Mouse (Mus musculus): ENCODE results near the gene Aldh1l1. TPM values are rescaled to one million over a fixed set of nuclear protein-coding genes. Genes with fewer than 3 reads are reported as not detected.

The Aldh1l1 gene
- polyA plus RNA-seq, 1 experiment from 2014 or later = 1.2 TPM

DNA sequence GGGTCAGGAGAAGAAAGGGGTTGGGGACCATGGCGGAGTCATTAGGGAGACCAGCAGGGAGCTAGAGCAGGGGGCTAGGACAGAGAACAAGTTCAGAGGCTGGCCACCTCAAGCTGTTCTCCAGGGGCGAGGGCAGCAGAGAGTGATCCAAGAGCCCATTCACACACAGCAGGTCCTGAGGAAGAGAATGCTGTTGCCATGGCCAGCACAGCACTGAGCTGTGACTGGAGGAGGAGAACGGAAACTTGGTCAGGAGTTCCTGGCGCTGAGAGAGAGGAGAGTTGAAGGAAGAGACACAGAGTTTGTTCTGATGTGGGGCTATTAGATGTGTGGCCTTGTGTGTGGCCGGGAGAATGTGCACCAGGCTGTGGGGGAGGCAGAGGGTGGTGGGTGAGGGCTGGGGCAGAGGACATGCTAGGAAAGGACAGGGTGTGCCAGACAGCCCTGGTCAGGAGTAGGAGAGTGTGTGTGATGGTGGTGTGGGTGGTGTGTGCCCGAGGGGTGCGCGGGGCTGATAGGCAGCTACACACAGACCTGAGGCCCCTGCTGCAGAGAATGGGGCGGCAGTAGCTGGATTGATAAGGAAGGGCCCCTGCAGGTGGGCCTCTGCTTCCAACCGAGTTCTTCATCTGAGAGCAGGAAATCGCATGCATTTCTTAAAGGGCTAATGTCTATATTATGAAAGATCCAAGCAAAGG, 136.7 kb downstream of the Aldh1l1 start:
- Histone ChIP-seq H3K4me2 (ENCODE audit: low read depth, low read length) (no peak overlapping the region), H3K36me3 (replicated peaks; ENCODE audit: control insufficient read depth, insufficient read depth, low read depth, low read length) (no peaks in the 10 kb centered on the region), H3K27me3 (ENCODE audit: control insufficient read depth, insufficient read depth, low read length) (no peaks in the 10 kb centered on the region), H3K4me3 (ENCODE audit: low read depth, low read length) (no peak overlapping the region), H3K27ac (replicated peaks; ENCODE audit: low read depth, low read length) (peak overlapping the region; percentile 28; the same call in 1 of the 2 replicates), H3K4me1 (ENCODE audit: control insufficient read depth, insufficient read depth, low read length) (no peaks in the 10 kb centered on the region; the same call in 1 of the 2 replicates), H3K9me3 (replicated peaks; ENCODE audit: control insufficient read depth, low read length) (no peaks in the 10 kb centered on the region), H3K9ac (replicated peaks; ENCODE audit: low read length) (no peak overlapping the region)
- no peak for DNase-seq (ENCODE audit: low spot score)
- 53% methylated on average over 11 of the region's 11 CpGs for WGBS
- ATAC-seq (replicated peaks; ENCODE audit: insufficient number of reproducible peaks, low FRiP score, low TSS enrichment, low read depth) = peak; percentile 54; the same call in 1 of the 2 replicates

DNA sequence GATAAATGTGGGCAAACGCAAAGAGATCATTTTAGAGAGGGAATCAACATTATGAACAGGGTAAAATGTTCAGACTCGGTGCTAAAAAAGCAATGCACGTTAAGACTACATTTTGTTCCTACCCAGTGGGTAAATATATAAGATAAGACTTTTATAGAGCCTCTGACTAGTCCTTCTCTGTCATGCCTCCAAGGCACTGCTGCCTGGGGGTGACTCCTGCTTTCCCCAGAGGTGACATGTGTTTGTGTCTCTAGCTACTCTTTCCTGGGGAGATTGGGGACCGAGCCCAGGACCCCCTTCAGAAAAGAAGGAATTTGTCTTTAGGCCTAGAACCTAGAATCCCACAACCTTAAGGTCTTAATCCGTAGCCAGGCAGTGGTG, 137.2 kb downstream of the Aldh1l1 start:
- H3K27me3 ChIP-seq (ENCODE audit: control insufficient read depth, insufficient read depth, low read length) = no peaks in the 10 kb centered on the region
- ATAC-seq (replicated peaks; ENCODE audit: insufficient number of reproducible peaks, low FRiP score, low TSS enrichment, low read depth) (no peak), DNase-seq (ENCODE audit: low spot score) (no peak)
- no peaks in the 10 kb centered on the region; the same call in 1 of the 2 replicates for H3K4me1 ChIP-seq (ENCODE audit: control insufficient read depth, insufficient read depth, low read length)
- 88% methylated on average over 5 of the region's 5 CpGs for WGBS
- no peak overlapping the region for H3K4me3 ChIP-seq (ENCODE audit: low read depth, low read length)
- H3K9ac ChIP-seq (replicated peaks; ENCODE audit: low read length) = no peak overlapping the region
- no peak overlapping the region for H3K4me2 ChIP-seq (ENCODE audit: low read depth, low read length)
- no peaks in the 10 kb centered on the region for H3K36me3 ChIP-seq (replicated peaks; ENCODE audit: control insufficient read depth, insufficient read depth, low read depth, low read length)
- H3K27ac ChIP-seq (replicated peaks; ENCODE audit: low read depth, low read length) = no peak overlapping the region
- no peaks in the 10 kb centered on the region for H3K9me3 ChIP-seq (replicated peaks; ENCODE audit: control insufficient read depth, low read length)

DNA sequence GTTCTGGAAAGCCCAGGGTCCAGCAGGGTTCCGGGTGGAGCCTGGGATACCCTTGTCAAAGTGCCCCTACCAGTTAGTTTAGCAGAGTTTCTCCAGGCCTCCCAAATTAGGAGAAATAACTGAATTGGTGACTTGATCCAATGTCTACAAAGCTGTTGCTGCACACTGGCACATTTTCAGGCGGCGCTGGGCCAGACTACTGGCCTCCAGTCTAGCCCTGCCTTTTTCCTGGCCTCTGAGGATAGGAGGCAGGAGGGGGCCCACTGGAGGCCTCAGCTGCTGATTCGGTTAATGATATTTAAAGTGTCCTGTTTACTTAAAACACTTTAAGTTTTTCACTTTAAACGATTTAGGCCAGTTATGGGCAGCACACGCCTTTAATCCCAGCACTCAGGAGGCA, 138.0 kb downstream of the Aldh1l1 start:
- no peak overlapping the region for H3K9ac ChIP-seq (replicated peaks; ENCODE audit: low read length)
- no peak overlapping the region for H3K27ac ChIP-seq (replicated peaks; ENCODE audit: low read depth, low read length)
- H3K36me3 ChIP-seq (replicated peaks; ENCODE audit: control insufficient read depth, insufficient read depth, low read depth, low read length) = no peaks in the 10 kb centered on the region
- H3K4me3 ChIP-seq (ENCODE audit: low read depth, low read length) = no peak overlapping the region
- no peaks in the 10 kb centered on the region for H3K27me3 ChIP-seq (ENCODE audit: control insufficient read depth, insufficient read depth, low read length)
- H3K9me3 ChIP-seq (replicated peaks; ENCODE audit: control insufficient read depth, low read length) = no peaks in the 10 kb centered on the region
- no peak for ATAC-seq (replicated peaks; ENCODE audit: insufficient number of reproducible peaks, low FRiP score, low TSS enrichment, low read depth)
- no peak for DNase-seq (ENCODE audit: low spot score)
- no peaks in the 10 kb centered on the region; the same call in 1 of the 2 replicates for H3K4me1 ChIP-seq (ENCODE audit: control insufficient read depth, insufficient read depth, low read length)
- WGBS = 92% methylated on average over 6 of the region's 6 CpGs
- no peak overlapping the region for H3K4me2 ChIP-seq (ENCODE audit: low read depth, low read length)

GRCm38 (mm10) chr6:90624733-90625132, 138.5 kb downstream of the Aldh1l1 start:
- Histone ChIP-seq H3K4me3 (ENCODE audit: low read depth, low read length) (no peak overlapping the region), H3K27me3 (ENCODE audit: control insufficient read depth, insufficient read depth, low read length) (no peaks in the 10 kb centered on the region), H3K9ac (replicated peaks; ENCODE audit: low read length) (no peak overlapping the region), H3K27ac (replicated peaks; ENCODE audit: low read depth, low read length) (no peak overlapping the region), H3K36me3 (replicated peaks; ENCODE audit: control insufficient read depth, insufficient read depth, low read depth, low read length) (no peaks in the 10 kb centered on the region), H3K4me2 (ENCODE audit: low read depth, low read length) (no peak overlapping the region), H3K4me1 (ENCODE audit: control insufficient read depth, insufficient read depth, low read length) (no peaks in the 10 kb centered on the region; the same call in 1 of the 2 replicates), H3K9me3 (replicated peaks; ENCODE audit: control insufficient read depth, low read length) (no peaks in the 10 kb centered on the region)
- WGBS = 75% methylated on average over 11 of the region's 11 CpGs
- ATAC-seq (replicated peaks; ENCODE audit: insufficient number of reproducible peaks, low FRiP score, low TSS enrichment, low read depth) (no peak), DNase-seq (ENCODE audit: low spot score) (no peak)

DNA sequence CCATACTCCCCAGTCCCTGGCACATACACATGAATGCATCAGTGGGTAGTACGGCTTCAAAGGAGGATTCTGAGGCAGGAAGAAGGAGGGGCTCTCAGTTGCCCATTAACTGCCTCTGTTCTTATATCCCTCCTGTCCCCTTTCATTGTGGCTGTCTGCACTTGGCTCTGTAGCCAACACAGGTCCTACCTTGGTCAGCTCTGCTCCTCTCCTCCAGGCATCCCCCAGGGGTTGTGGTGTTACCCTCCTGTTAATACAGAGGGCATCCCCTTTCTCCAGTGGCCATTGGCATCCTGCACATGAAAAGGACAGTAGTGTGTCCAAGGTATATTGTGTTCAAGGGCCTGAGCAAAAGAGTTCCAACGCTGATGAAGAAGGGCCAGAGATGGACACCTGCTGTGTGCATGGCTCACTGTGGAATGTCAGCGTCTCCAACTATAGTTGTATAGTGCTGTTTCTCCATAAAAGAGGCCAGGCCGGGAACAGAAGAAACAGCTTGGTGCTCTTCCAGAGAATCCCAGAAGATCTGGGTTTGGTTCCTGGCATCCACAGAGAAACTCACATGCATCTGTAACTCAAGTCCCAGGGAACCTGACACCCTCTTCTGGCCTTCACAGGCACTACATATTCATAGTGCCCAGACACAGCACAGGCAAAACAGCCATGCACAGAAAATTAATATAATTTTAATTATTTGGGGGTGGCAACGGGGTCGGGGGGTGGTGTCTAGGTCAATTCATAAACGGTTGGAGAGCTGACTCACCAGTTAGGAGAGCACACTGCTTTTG, 139.2 kb downstream of the Aldh1l1 start:
- DNase-seq (ENCODE audit: low spot score) (no peak), ATAC-seq (replicated peaks; ENCODE audit: insufficient number of reproducible peaks, low FRiP score, low TSS enrichment, low read depth) (no peak)
- H3K4me1 ChIP-seq (ENCODE audit: control insufficient read depth, insufficient read depth, low read length) = no peaks in the 10 kb centered on the region; the same call in 1 of the 2 replicates
- no peaks in the 10 kb centered on the region for H3K9me3 ChIP-seq (replicated peaks; ENCODE audit: control insufficient read depth, low read length)
- H3K27ac ChIP-seq (replicated peaks; ENCODE audit: low read depth, low read length) = no peak overlapping the region
- 76% methylated on average over 7 of the region's 7 CpGs for WGBS
- no peaks in the 10 kb centered on the region for H3K27me3 ChIP-seq (ENCODE audit: control insufficient read depth, insufficient read depth, low read length)
- no peak overlapping the region for H3K9ac ChIP-seq (replicated peaks; ENCODE audit: low read length)
- no peak overlapping the region for H3K4me2 ChIP-seq (ENCODE audit: low read depth, low read length)
- H3K4me3 ChIP-seq (ENCODE audit: low read depth, low read length) = no peak overlapping the region
- H3K36me3 ChIP-seq (replicated peaks; ENCODE audit: control insufficient read depth, insufficient read depth, low read depth, low read length) = no peaks in the 10 kb centered on the region

DNA sequence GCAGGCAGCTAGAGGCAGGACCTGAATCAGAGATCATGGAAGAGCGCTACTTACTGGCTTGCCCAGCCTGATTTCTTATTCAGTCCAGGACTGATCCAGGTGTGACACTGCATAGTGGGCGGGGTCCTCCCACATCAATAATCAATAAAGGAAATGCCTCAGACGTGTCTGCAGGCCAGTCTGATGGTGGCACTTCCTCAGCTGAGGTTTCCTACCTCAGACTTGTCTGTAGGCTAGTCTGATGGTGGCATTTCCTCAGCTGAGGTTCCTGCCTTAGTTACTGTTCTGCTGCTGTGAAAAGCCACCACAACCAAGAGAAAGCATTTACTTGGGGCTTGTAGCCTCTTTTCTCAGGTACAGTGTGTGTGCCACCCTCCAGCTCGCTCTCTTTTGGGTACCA, 141.3 kb downstream of the Aldh1l1 start:
- Histone ChIP-seq H3K4me2 (ENCODE audit: low read depth, low read length) (no peak overlapping the region), H3K4me1 (ENCODE audit: control insufficient read depth, insufficient read depth, low read length) (no peaks in the 10 kb centered on the region), H3K27ac (replicated peaks; ENCODE audit: low read depth, low read length) (no peak overlapping the region), H3K27me3 (ENCODE audit: control insufficient read depth, insufficient read depth, low read length) (no peaks in the 10 kb centered on the region), H3K36me3 (replicated peaks; ENCODE audit: control insufficient read depth, insufficient read depth, low read depth, low read length) (no peaks in the 10 kb centered on the region), H3K9ac (replicated peaks; ENCODE audit: low read length) (no peak overlapping the region), H3K9me3 (replicated peaks; ENCODE audit: control insufficient read depth, low read length) (no peaks in the 10 kb centered on the region), H3K4me3 (ENCODE audit: low read depth, low read length) (no peak overlapping the region)
- 87% methylated on average over 4 of the region's 4 CpGs for WGBS
- ATAC-seq (replicated peaks; ENCODE audit: insufficient number of reproducible peaks, low FRiP score, low TSS enrichment, low read depth) = no peak
- no peak for DNase-seq (ENCODE audit: low spot score)

DNA sequence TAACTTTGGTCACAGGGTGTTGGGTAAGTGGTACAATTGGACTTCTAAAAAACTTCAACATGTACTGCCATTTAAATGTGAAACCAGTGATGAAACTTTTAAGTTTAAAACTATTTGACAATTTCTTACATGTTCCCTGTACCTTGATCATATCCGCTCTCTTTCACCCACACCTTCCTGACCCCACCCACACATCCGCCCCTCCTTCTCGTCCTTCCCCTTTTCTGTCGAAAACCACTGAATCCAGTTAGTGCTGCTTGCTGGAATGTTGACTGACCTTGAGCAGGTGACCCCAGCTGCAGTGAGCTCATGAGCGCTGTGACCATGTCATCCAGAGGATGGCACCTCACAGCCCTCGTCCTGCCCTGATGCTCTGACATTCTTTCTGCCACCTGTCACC, 143.3 kb downstream of the Aldh1l1 start:
- DNase-seq (ENCODE audit: low spot score) (no peak), ATAC-seq (replicated peaks; ENCODE audit: insufficient number of reproducible peaks, low FRiP score, low TSS enrichment, low read depth) (no peak)
- 84% methylated on average over 6 of the region's 6 CpGs for WGBS
- Histone ChIP-seq H3K9me3 (replicated peaks; ENCODE audit: control insufficient read depth, low read length) (no peaks in the 10 kb centered on the region), H3K9ac (replicated peaks; ENCODE audit: low read length) (no peak overlapping the region), H3K27me3 (ENCODE audit: control insufficient read depth, insufficient read depth, low read length) (no peaks in the 10 kb centered on the region), H3K36me3 (replicated peaks; ENCODE audit: control insufficient read depth, insufficient read depth, low read depth, low read length) (no peaks in the 10 kb centered on the region), H3K4me3 (ENCODE audit: low read depth, low read length) (no peak overlapping the region), H3K27ac (replicated peaks; ENCODE audit: low read depth, low read length) (no peak overlapping the region), H3K4me1 (ENCODE audit: control insufficient read depth, insufficient read depth, low read length) (no peaks in the 10 kb centered on the region), H3K4me2 (ENCODE audit: low read depth, low read length) (no peak overlapping the region)

- Histone ChIP-seq H3K27ac (replicated peaks; ENCODE audit: low read depth, low read length) (no peak overlapping the region), H3K9ac (replicated peaks; ENCODE audit: low read length) (no peak overlapping the region), H3K36me3 (replicated peaks; ENCODE audit: control insufficient read depth, insufficient read depth, low read depth, low read length) (no peaks in the 10 kb centered on the region), H3K4me2 (ENCODE audit: low read depth, low read length) (no peak overlapping the region), H3K27me3 (ENCODE audit: control insufficient read depth, insufficient read depth, low read length) (no peaks in the 10 kb centered on the region), H3K9me3 (replicated peaks; ENCODE audit: control insufficient read depth, low read length) (no peaks in the 10 kb centered on the region), H3K4me1 (ENCODE audit: control insufficient read depth, insufficient read depth, low read length) (no peaks in the 10 kb centered on the region; the same call in 1 of the 2 replicates), H3K4me3 (ENCODE audit: low read depth, low read length) (no peak overlapping the region)
- DNase-seq (ENCODE audit: low spot score) (no peak), ATAC-seq (replicated peaks; ENCODE audit: insufficient number of reproducible peaks, low FRiP score, low TSS enrichment, low read depth) (no peak)
- WGBS = 90% methylated on average over 7 of the region's 7 CpGs
These were observed 144.2 kb downstream of the Aldh1l1 start for GRCm38 (mm10) chr6:90630427-90630826.

Measured in embryonic facial prominence, embryonic 11.5 days (tissue).